Mouse (Mus musculus) urinary bladder, postnatal 36 days (tissue): ENCODE measurements around the gene Dtnb.
A peak's percentile ranks its signal among the peaks of the same experiment; 100 is the strongest.
"Not testable (repeated sequence)": the region's sequence is repeated elsewhere in the genome, so short reads cannot be mapped to it uniquely, and the experiment has no call there.

Experiments used
- DNase-seq, 2 experiments: peaks; one replicate each; pipeline ENCODE4 v3.0.0; 2022; ENCODE audit warnings: low spot score in 2 of 2, mixed read lengths in 1 of 2

The Dtnb gene

GRCm38 (mm10) chr12:3571787-3572580, at the start of gene Dtnb:
Dtnb (plus strand) TSS chr12:3572381.
- peak; percentile 74 to 84 for DNase-seq

- DNase-seq, result no peak
Measured at GRCm38 (mm10) chr12:3525536-3525935, 46.6 kb upstream of the Dtnb start.

GRCm38 (mm10) chr12:3535446-3535845, 36.7 kb upstream of the Dtnb start:
- DNase-seq, result not testable (repeated sequence)

GRCm38 (mm10) chr12:3537616-3538015, 34.6 kb upstream of the Dtnb start:
- peak; percentile 72 to 77 for DNase-seq

GRCm38 (mm10) chr12:3538036-3538435, 34.1 kb upstream of the Dtnb start:
- no peak for DNase-seq

- no peak for DNase-seq
Measured at GRCm38 (mm10) chr12:3539605-3540004, 32.6 kb upstream of the Dtnb start.

GRCm38 (mm10) chr12:3540871-3541270, 31.3 kb upstream of the Dtnb start:
- no peak for DNase-seq

- no peak for DNase-seq
Measured at GRCm38 (mm10) chr12:3545451-3545850, 26.7 kb upstream of the Dtnb start.

GRCm38 (mm10) chr12:3546121-3546658, 26.0 kb upstream of the Dtnb start:
- DNase-seq, result no peak

GRCm38 (mm10) chr12:3546781-3547180, 25.4 kb upstream of the Dtnb start:
- DNase-seq, result no peak

GRCm38 (mm10) chr12:3547506-3547905, 24.7 kb upstream of the Dtnb start:
- DNase-seq, result no peak

- no peak for DNase-seq
Measured at GRCm38 (mm10) chr12:3547911-3548310, 24.3 kb upstream of the Dtnb start.

GRCm38 (mm10) chr12:3548582-3549211, 23.5 kb upstream of the Dtnb start:
- no peak for DNase-seq

- DNase-seq, result no peak
Measured at GRCm38 (mm10) chr12:3550280-3550679, 21.9 kb upstream of the Dtnb start.

- no peak for DNase-seq
Measured at GRCm38 (mm10) chr12:3557414-3558319, 14.5 kb upstream of the Dtnb start.

- peak in 1 of 2 experiments; percentile 48 for DNase-seq
Measured at GRCm38 (mm10) chr12:3560596-3560995, 11.6 kb upstream of the Dtnb start.

GRCm38 (mm10) chr12:3561032-3561431, 11.1 kb upstream of the Dtnb start:
- DNase-seq, result no peak

- DNase-seq, result no peak
Measured at GRCm38 (mm10) chr12:3562806-3563205, 9.4 kb upstream of the Dtnb start.

GRCm38 (mm10) chr12:3563659-3564058, 8.5 kb upstream of the Dtnb start:
- DNase-seq, result no peak

GRCm38 (mm10) chr12:3568461-3568991, 3.7 kb upstream of the Dtnb start:
- DNase-seq, result no peak

GRCm38 (mm10) chr12:3570711-3571400, 1.3 kb upstream of the Dtnb start:
- DNase-seq, result no peak
